Mouse (Mus musculus): ENCODE data around the gene Sox30.

Gene Sox30

DNA sequence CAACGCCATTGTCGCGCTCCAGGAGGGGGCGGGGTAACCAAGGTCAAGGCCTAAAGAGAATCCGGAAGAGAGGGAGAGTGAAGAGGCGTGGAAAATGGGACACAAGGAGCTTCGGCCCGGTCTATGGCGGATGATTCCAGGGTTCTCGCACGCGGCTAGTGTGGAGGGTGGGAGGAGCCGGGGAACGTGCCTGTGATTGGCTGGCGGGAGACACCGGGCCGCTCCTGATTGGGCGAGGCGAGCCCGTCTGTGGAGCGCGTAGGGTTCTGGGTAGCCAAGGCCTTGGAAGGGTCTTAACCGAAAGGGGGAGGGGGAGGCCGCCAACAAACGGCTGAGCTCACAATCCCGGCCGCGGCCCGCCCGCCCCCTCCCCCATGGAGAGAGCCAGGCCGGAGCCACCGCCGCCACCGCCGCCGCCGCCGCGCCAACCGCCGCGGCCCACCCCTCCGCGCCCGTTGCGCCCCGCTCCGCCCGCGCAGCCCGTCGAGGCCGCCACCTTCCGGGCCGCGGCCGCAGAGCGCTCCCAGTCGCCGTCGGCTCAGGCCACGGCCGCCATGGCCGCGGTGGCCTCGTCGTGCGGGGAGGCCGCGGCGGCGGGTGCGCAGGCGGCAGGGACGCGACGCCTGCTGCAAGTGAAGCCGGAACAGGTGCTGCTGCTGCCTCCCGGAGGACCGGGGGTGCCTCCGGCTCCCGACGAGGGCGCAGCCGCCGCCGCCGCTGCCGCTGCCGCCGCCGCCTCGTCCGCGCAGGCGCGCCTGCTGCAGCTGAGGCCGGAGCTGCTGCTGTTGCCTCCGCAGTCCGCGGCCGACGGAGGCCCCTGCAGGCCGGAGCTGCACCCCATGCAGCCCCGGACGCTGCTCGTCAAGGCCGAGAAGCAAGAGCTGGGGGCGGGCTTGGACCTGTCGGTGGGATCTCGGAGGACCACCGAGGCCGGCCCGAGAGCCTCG, at the start of gene Sox30:
Sox30 (plus strand) TSS at position 365 of the 947 bp plus-strand sequence.
- in situ Hi-C loops (cut with MboI) = no loop called here

GRCm38 (mm10) chr11:45932771-45933170, 47.3 kb upstream of the Sox30 start:
- in situ Hi-C loops (cut with MboI) = no loop called here

GRCm38 (mm10) chr11:45937478-45937877, 42.6 kb upstream of the Sox30 start:
- in situ Hi-C loops (cut with MboI) = no loop called here

DNA sequence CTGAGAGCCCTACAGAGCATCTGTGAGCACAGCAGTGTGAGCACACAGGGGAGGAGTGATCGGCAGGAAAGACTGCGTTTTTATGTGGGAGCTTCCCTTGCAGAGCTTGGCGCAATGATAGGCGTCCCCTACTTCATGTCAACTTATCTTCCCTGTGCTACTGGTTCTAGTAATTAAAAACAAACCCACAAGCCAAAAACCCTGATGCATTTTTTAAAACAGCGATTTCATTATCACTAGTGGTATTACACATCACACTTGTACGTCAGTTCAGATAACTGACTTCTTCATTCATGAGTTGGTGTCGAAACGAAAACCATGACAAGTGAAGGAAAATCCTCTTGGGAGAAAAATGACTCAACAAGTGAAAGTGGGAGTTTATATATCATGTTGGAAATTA, 41.2 kb upstream of the Sox30 start:
- in situ Hi-C loops (cut with MboI) = no loop called here

DNA sequence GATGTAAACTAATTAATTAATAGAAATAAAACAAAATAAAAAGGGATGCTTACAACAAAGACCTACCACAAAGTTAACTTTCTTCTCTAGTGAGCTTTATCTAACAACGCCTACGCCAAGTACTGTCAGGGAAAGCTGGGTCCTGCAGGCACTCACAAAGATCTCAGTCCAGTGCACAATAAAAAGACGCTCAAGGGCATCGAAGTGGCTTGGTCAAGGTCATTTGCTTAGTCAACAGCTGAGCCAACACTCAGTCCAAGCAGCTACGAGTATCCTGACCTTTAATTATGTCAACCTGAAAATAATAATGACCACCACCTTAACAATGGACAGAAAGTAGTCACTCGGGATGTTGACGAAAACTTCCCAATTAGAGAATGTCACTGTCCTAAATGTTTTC, 37.8 kb upstream of the Sox30 start:
- in situ Hi-C loops (cut with MboI) = loop anchor here (10.0 kb wide), 1 partner anchor 273 kb away; no protein-coding TSS in a partner anchor

DNA sequence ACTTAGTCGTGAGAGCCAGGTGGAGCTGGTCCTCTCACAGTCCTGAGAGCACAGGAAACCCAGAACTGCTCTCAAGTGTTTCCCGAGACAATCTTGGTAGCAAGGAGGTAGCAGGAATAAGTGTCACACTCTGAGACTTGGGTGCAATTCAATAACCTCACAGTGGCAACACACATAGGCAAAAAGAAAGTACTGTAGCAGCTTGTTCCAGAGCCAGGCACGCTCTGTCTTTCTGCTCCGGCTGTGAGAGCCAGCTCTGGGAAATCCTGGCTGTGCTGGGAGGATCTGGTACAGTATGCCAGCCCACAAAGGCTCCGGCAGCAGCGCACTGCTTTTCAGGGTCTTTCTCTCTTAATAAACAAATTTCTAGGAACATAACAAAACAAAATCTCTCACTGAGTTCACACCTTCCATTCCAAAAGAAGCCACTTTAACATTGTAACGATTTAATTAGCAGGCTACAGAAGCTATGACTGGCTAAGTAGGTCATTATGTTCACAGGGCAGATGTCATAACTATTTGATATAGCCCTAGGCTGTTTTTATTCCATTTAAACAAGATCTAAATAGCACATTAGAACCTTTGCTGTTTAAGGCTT, 36.9 kb upstream of the Sox30 start:
- in situ Hi-C loops (cut with MboI) = loop anchor here (10.0 kb wide), 1 partner anchor 272 kb away; no protein-coding TSS in a partner anchor

GRCm38 (mm10) chr11:45943891-45944642, 36.0 kb upstream of the Sox30 start:
- in situ Hi-C loops (cut with MboI) = loop anchor here (10.0 kb wide), 1 partner anchor 271 kb away; no protein-coding TSS in a partner anchor

DNA sequence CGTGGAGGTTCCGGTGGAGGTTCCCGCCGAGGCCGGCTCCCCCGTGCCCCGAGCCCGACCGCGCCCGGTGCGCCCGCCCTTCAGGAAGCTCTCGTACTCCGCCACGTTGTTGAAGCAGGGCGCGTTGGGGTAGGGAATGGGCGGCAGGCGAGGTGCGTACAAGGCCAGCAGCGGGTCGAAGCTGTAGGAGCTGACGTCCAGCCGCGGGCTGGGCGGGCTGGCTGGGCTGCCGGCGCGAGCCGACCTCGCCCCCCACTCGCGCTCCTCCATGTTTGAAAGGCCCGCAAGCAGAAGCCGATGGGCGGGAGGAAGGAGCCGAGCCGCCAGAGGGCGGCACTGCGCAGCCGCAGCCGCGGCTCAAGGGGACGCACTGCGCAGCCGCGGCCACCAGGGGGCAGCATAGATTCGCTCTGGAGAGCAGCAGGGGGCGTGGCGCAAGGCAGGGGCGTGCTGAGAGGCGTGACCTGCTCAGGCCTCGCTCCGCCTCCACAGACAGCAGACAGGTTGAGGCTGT, 35.4 kb upstream of the Sox30 start, which contains the start of gene Lsm11:
Lsm11 (minus strand) TSS at position 293 of the 514 bp plus-strand sequence.
- in situ Hi-C loops (cut with MboI) = loop anchor here (10.0 kb wide), 1 partner anchor 270 kb away; no protein-coding TSS in a partner anchor

DNA sequence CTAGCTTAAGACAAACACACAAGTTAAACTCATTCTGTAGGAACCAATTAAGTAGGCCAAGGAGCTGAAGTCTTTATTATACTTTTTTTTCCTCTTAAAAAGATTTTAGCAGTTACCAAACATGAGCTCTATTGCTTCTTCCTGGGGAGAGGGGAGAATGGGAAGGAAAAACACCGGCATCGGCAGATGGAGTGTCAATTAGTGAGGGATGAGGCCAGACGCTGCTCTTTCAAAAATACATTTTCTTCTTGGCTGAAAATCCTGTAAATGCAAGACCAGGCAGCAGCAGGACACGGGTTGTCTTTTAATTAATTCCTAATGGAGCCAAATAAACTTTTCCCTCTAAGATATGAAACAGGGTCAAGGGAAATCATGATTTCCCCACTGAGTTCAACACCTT, 33.3 kb upstream of the Sox30 start:
- in situ Hi-C loops (cut with MboI) = loop anchor here (10.0 kb wide), 1 partner anchor 268 kb away; no protein-coding TSS in a partner anchor

DNA sequence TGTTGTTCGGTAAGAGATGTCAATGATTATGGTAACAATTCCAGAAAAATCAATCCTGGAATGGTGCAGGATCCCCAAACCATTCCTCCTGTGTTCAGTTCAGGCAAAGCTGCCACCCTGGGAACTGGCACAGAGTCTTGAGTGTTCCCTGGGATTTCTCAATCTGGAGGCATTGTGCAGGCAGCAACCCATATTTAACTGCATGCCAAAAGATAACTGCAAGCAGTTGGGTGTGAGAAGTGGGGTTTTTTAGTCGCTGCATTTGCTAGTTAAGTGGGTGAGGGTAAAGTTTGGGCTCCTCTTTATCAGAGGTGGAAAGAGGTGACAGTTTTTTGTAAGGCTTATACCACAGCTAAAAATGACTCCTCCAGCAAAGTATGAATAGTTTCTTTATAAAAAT, 32.6 kb upstream of the Sox30 start:
- in situ Hi-C loops (cut with MboI) = loop anchor here (10.0 kb wide), 1 partner anchor 267 kb away; no protein-coding TSS in a partner anchor

- in situ Hi-C loops (cut with MboI) = no loop called here
Measured at GRCm38 (mm10) chr11:45955127-45955627, 24.9 kb upstream of the Sox30 start, which contains the start of gene Thg1l. Thg1l (minus strand) TSS chr11:45955494.

DNA sequence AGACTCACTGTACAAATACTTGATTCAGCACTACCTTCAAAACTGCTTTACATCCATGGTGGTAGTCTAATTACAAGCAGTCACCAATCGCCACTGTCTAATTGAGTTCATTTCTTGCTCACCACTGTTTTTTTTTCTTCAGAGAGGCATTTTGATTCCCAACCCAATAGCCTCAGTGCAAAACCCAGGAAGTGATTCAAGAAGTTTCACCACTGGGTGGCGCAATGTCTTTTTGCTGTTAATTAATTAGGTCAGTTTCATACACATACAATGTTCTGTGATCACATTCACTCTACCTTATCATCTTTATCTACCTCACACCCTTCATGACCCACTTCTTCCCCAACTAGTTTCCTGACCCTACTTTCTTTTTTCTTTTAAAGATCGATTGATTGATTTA, 20.5 kb upstream of the Sox30 start:
- in situ Hi-C loops (cut with MboI) = no loop called here

DNA sequence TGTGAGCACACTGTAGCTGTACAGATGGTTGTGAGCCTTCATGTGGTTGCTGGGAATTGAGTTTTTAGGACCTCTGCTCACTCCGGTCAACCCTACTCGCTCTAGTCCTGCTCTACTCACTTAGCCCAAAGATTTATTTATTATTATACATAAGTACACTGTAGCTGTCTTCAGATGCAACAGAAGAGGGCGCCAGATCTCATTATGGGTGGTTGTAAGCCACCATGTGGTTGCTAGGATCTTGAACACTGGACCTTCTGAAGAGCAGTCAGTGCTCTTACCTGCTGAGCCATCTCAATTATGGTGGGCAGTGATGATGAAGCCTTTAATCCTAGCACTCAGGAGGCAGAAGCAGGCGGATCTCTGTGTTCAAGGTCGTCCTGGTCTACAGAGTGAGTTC, 20.1 kb upstream of the Sox30 start:
- in situ Hi-C loops (cut with MboI) = no loop called here

- in situ Hi-C loops (cut with MboI) = no loop called here
Measured at GRCm38 (mm10) chr11:45966896-45967295, 13.2 kb upstream of the Sox30 start.

- in situ Hi-C loops (cut with MboI) = no loop called here
Measured at GRCm38 (mm10) chr11:45968466-45968865, 11.6 kb upstream of the Sox30 start.

- in situ Hi-C loops (cut with MboI) = no loop called here
Measured at GRCm38 (mm10) chr11:45973635-45974034, 6.5 kb upstream of the Sox30 start.

GRCm38 (mm10) chr11:45974466-45974865, 5.6 kb upstream of the Sox30 start:
- in situ Hi-C loops (cut with MboI) = no loop called here

GRCm38 (mm10) chr11:45976061-45976460, 4.0 kb upstream of the Sox30 start:
- in situ Hi-C loops (cut with MboI) = no loop called here

GRCm38 (mm10) chr11:45980893-45981253, 763 bp downstream of the Sox30 start:
- in situ Hi-C loops (cut with MboI) = no loop called here

- in situ Hi-C loops (cut with MboI) = no loop called here
Measured at GRCm38 (mm10) chr11:45991604-45992003, 11.5 kb downstream of the Sox30 start.

DNA sequence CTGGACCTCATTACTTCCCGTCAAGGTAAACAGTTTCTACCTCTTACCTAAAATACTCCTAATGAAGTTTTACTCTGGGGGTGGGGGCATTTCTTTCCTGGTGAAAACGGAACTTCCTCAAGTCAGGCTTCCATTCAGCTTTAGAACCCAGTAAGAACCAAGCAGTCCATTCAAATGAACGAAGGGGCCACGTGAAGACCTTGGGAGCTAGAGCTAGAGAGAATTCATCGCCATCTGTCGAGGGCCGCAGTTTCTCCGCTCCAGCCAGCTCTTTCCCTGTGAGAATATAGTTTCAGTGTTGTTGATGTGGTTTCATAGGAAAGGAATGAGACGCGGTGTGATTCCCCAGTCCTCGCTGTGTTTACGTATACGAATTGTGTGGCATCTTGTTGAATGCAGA, 12.0 kb downstream of the Sox30 start:
- in situ Hi-C loops (cut with MboI) = no loop called here
